Mouse (Mus musculus): ENCODE measurements around the gene Stxbp1.
A peak's percentile ranks its signal among the peaks of the same experiment; 100 is the strongest.

The Stxbp1 gene

DNA sequence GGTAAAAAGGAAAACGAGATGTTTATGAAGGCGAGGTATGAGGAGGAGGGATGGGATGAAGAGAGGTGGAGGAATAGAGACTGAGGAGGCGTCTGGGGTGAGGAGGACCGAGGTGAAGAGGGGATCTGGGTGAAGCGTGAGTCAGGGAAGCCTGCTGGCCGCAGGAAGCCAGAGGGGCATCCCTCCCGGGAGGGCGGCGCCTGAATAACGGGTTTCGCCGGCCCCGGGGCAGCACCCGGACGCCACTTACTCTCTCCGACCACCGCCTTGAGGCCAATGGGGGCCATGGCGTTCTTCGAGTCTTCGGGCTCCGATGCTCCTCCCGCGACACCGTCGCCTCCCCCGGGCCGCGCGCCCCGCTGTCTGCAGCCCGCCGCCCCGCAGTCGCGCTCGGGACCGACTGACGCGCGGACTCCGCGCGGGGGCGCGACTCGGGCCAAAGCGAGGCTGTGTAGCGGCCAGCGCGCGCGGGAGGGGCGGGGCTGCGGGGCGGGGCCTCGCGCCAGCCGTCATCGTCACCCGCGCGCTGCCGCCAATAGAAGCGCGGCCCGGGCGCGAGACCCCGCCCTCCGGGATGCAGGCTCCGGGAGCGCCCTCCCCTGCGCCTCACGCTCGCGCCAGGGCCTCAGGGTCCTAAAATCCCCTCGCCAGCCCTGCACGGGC, at the start of gene Stxbp1:
Gene Stxbp1, minus strand, starts transcription at position 441 of the 663 bp plus-strand sequence.
- peak; percentile 80 for DNase-seq (ENCODE audit: low spot score)

DNA sequence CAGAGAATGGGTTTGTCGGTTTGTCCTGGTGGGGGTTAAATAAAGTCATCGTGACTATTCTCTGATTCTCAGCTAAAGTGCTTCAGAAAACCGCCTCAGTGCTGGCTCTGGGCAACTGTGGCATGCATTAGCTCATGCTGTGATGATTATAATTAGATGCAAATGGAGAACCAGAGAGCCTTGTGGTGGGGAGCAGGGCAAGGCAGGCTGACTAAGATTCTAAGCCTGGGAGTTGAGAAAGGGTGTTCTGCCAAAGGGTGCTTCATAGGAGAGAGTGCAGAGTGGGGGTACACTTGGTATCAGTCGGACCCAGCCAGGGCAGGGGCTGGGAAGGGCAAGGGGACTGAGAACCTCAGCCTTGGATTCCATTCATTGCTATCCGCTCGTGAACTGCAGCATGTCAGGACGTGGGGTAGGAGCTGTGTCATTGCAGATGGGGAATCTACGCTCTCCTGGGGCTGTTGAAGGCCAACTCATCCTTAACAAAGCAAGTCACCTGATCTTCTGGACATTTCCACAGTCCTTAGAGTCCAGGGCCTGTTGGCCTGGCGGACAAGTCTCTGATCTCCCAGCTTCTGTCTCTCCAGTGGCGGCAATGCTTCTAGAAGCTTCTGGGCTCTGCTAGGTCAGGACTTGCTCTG, 49.6 kb upstream of the Stxbp1 start:
- no peak for DNase-seq (ENCODE audit: low spot score)

DNA sequence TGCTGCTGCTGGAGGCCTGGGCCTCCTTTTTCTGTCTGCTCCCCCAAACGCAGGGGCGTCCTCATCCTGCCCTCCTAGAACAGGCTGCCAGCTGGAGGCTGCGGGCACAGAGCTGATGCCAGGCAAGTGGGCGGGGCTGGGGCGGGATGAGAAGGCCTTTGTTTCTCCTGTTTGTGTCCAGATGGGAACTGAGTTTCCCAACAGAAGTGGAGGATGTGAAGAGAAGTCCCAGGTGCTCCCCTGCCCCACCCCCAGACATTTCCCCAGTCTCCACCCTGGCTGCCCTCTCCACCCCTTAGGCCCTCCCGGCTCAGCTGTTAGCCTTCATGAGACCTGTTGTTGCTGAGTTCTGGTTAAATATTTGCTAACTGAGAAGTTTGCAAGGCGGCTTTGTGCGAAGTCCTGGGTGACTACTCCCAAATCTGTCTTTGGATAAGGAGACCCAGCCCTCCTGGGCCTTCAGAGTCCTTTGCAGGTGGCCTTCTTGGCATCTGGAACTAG, 48.6 kb upstream of the Stxbp1 start:
- no peak for DNase-seq (ENCODE audit: low spot score)

DNA sequence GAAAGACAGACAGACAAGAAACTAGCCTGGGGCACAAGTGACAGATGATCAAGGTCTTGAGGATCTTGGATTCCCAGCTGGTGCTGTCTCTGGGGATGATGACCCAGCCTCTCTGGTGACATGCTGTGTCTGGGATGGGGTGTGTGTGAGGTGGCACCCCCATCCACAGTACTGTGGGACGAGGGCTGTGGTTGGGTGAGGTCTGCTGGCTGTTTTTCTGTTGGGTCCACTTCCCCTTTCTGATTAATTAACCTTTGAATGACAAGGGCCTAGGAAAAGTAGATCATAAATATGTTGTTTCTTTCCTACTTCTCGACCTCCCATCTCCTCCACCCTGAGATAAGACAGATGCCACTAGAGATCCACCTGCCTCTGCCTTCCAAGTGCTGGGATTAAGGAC, 47.1 kb upstream of the Stxbp1 start:
- DNase-seq (ENCODE audit: low spot score): no peak

DNA sequence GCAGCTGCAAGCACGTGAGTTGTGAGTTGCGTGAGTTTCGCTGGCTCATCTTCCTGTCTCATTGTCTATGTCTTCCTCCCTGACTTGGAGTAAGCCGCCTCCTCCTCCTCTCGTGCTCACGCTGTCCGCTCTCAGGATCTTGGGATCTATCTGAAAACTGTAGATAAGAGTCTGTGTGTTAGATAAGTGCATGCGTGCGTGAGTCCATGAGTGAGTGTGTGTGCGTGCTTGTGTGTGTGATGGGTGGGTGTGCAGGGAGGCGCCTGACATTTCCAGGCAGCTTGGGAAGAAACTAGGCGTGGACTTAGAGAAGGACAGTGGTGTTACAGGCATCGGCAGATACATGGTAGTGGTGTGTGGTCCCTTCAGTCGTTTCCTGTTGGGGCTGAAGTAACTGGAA, 45.4 kb upstream of the Stxbp1 start:
- no peak for DNase-seq (ENCODE audit: low spot score)

DNA sequence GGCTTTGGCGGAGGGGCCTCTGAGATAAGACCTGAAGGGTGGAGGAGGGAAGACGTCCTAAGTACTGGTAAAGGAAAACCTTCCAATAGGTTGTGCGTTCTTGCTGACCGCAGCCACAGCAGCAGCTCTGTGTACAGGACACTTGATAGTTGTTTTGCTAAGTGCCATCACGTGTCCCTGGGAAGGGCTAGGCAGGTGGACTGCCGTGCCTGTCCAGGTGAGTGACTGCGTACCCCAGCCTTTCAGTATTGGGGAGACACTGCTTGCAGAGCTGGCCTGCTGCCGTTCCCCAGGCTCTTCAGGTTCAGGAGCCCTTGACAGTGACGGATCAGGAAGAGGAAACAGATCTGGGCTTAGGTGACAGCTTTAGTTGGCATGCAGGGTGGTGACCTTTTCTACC, 44.2 kb upstream of the Stxbp1 start:
- no peak for DNase-seq (ENCODE audit: low spot score)

DNA sequence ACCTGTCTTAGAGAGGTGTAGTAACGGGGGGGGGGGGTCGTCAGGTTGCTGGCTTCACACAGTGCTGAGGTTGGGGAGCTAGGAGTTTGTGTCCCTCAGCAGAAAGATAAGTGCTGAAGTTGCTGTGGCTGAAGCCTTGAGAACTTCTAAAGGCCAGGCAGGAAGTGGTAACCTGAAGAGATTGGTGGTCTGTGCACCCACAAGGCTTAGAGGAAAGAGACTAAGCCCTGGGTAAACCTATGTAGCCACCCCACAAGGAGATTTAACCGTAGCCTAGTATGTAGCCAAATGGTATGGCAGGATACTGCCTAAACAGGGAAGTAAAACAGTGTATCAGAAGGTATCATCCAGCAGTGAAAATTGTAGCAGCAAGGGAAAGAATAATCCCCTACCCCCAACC, 43.2 kb upstream of the Stxbp1 start:
- peak; percentile 68 for DNase-seq (ENCODE audit: low spot score)

DNA sequence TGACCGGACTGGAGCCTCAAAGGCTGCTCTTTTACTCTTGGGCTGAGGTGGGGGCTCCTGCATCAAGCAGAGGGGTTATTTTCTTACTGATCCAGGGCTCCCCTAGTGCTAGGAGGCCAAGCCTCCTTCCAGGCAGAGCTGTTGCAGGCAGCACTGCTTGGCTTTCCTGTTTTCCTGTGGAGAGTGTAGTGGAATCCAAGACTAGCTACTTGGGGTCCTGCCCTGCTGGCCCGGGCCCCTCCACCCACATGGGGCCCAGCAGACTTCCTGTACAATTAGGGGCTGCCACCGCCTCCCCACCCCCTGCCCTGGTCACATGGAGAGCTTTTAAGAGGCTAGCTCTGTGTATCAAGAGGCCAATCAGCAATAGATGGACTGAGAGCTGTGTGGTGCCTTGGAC, 41.5 kb upstream of the Stxbp1 start:
- DNase-seq (ENCODE audit: low spot score): no peak

DNA sequence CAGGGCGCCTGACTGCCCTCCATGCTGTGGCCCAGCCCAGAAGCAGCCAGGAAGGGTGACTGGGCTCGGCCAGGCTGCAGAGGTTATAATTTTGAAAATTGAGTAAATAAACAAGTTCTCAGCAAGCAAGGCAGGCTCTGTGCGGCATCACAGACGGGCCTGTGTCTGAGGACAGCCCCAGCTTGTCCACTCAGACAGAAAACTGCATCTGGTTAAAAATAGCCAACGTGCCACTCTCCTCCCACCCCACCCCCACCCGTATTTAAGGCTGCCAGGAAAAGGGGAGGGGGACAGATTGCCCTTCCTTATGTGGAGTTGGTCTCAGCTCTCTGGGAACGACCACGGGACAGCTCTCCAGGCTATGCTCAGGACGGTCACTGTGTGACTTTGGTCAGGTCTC, 41.0 kb upstream of the Stxbp1 start:
- DNase-seq (ENCODE audit: low spot score): no peak

DNA sequence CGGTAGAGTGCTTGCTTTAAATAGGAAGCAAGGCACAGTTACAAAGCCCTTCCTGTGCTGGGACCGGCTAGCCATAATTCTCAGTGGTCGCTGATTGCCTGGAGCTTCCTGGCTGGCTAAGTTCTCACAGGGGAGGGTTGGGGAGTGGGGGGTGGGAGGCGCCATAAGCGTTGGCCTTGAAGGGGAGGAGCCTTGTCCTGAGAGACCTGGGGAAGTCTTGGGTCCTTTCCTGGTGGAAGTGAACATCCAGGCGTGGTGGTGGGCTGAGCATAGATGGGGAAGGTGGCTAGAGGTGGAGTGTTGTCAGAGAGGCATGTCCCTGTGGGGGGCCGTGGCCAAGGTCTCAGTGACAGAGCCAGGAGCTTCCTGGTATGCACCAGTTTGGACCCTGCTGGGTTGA, 37.7 kb upstream of the Stxbp1 start:
- DNase-seq (ENCODE audit: low spot score): no peak

DNA sequence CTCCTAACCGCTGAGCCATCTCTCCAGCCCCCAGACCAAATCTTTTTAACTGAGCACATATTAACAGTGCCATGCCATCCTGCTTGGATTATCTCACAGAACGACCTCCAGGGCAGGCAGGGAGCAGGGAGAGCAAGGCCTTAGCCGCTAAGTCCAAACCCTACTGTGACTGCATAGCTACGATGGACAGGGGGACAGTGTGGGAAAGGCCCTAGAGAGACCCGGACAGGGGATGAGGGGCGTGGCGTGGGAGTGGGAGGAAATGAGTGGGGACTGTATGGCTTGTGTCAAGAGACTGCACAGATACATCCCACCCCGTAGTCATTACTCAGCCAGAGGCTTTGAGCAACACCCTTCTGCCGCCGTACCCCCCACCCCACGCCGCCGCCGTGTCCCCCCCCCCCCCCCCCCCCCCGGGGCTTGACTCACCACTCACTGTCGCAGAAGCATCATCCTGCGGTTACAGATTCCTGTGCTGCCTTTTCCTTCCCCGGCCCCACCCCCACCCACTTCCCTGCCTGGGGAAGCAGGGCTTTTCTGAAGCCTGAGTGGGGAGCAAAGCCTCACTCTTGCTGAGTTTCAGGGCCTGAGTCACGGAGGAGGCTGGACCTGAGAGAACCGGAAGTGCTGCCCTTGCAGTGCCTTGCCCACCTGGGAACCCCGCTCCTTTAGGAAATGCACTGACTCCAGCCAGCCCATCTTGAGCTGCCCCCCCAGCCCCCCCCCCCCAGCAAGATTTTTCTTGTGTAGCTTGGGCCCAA, 35.4 kb upstream of the Stxbp1 start:
- DNase-seq (ENCODE audit: low spot score): no peak

DNA sequence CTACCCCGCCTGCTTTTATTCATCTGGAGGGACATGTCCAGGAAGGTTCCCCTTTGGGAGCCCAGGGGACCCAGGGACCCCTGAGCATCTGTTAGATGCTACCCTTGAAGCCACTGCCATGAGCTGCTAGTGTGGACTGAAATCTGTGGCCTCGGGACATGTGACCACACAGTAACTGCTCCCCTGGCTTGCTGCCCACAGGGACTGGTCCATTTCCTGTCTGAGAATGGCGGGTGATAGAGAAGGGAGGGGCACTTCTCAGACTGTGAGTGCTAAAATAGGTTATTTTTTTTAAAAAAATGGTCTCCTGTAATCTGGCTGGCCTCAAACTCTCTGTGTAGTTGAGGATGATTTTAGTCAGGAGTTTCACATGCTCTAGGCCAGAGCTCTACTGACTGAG, 34.7 kb upstream of the Stxbp1 start:
- DNase-seq (ENCODE audit: low spot score): no peak

DNA sequence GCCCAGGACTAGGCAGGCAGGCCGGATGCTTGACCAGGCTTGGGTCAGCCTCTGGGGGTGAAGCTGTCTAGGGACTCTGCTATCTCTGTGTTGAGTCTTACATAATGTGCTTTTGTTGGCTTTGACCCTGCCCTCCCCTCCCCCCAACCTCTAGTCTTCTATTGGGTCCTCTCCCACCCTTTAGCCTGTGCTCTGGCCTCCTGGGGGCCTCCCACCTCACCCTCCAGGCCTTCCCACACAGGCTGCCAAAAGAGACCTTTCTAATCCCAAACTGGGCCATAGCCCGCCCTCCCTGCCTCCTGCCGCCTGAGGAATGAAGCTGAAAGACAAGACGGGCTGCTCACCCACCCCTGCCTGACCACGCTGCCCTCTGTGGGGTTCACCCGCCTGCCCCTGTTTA, 34.0 kb upstream of the Stxbp1 start:
- DNase-seq (ENCODE audit: low spot score): no peak

DNA sequence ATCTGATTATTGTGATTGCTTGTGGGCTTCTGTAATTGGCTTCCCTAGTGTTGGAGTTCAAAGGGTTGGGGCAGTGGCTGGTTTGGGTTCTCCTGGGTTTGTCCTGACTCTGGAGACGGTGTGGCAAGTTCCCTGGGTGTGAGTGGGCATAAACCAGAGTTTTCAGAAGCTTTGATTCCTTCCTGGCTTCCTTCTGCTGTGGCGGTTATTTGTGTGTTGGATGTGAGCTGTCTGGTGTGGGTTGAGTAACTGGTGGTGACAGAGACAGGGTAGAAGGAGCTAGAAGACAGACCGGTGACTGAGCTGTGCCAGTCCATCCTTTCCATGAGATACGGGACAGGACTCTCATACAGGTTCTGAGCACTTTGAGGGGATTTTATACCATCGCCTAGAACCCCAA, 32.5 kb upstream of the Stxbp1 start:
- no peak for DNase-seq (ENCODE audit: low spot score)

DNA sequence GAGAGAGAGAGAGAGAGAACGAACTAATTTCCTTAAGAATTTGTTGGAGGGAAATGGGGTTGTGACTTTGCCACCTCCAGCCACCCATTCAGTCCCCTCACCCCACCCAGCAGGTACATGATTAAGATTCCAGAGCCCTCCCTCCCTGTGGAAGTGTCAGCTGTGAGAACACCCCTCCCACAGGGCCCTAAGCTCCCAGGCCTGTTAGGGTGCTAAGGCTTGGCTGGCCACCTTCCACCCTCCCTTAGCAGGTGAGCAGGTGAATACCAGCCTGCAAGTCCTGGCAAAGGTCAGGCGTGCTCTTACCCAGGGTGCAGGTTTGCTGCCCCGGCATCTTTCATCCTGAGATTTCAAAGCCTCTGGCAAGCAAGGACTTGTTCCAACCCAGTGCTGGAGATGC, 31.4 kb upstream of the Stxbp1 start:
- no peak for DNase-seq (ENCODE audit: low spot score)

DNA sequence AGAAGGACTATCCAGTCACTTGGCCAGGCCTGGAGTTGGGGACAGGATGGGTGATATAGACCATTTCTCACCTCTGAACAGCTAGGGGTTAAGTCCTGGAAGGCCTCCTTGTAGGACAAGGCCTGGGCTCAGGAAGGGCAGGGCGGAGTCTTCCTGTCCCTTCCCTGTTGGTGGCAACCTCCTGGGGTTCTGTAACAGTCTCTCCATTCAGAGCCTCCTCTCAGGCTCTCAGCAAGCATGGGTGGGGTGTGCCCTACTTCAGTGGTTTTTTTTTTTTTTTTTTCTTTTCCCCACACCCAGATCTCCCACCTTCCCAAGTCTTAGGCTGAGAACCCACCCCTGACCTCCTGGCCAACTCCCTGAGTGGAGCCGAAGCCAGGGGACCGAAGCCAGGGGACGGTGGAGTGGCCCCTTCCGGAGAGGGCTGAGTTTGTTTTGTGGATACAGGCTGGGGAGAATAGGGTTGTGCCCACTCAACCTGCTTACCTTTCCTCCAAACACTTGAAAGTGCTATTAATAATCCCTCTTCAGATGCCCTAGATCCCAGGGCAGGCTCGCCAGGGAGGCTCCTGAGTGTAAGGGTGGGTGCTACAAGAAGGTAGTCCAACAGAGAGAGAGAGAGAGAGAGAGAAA, 30.8 kb upstream of the Stxbp1 start:
- DNase-seq (ENCODE audit: low spot score): no peak

DNA sequence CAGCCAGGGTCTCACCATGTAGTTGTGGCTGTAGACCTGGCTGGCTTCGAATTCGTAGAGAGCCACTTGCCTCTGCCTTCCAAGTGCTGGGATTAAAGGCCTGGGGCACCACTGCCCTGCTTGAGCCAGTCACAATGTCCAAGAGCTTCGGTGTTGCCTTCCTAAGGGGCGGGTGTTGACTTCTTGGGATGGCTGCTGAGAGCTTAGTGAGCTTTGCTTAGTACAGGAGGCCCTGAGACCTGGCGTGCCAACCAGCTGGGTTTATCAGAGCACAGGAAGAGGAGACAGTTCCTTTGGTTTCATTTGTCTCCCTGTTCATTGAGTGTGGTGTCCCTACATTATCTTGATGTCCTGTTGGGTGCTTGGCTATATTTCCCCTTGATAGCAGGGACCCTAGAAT, 30.3 kb upstream of the Stxbp1 start:
- no peak for DNase-seq (ENCODE audit: low spot score)

DNA sequence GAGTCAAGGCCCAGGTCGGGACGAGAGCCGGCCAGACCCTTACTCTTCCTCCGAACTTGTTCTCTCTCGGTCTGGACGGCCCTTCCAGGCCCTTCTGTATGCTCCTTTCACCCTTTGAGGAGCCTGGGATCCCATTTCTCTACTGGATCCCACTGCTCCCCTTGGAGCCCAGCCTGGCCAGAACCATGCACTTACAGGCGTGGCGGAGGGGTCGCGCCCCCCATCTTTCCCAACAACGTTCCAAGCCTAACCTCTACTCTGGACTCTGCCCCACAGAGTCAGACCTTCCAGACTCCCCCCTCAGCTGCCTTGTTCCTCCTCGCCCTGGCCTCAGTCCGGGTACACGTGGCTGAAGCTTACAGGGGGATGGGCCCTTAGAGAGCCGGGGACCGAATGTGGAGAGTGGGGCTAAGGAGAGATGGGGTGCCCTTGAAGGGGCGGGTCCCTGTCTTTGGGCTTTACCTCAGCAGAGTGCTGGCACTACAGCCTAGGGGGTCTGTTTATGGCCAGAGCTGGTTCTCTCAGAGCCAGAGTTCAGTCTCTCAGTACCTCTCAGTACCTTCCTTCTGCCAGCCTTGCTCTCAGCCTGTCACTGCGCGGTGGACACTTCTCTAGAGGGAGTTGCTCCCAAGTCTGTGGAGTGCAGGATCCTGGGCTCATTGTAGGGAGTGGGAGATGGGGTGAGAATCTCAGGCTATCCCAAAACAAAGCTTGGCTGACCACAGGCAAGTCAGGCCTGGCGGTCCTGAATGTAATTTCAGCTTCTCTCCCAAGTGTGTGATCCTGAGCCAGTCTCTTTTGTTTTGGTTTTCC, 29.7 kb upstream of the Stxbp1 start:
- DNase-seq (ENCODE audit: low spot score): no peak

DNA sequence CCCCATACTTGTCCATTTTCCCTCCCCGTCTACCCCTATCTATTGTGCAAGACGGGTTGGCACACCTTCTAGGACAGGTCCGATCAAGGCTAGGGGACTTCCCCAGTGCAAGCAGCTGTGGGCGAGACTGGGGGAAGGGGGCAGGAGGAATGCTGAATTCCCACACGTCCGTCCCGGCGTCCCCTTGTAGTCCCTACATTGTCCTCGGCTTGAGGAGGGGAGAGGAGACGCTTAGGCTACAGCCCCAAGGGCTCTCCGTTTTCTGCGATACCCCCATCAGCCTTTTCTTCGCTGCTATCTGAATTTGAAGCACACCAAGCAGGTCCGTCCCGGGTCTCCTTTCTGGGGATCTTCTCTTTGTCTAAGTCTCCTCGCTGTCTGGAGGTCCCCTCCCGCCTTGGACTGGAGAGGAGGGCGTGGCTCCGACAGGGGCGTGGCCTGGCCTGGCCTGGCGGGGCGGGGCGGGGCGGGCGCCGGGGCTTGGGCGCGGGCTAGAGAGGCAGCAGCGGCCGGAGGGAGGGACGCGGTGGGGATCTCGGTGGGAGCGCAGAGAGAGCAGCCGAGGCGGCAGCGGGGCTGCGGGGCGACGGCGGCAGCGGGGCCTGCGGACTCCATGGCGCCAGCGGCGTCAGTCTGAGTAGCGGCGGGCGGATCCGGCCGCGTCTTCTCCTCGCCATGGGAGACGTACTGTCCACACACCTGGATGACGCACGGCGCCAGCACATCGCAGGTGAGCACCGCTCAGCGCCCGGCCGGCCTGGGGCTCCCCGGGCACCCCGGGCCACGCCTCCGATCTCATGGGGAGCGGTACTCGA, 28.8 kb upstream of the Stxbp1 start, which contains the start of gene Fam129b:
Gene Fam129b, plus strand, starts transcription at position 440 of the 815 bp plus-strand sequence.
- peak; percentile 36 for DNase-seq (ENCODE audit: low spot score)

DNA sequence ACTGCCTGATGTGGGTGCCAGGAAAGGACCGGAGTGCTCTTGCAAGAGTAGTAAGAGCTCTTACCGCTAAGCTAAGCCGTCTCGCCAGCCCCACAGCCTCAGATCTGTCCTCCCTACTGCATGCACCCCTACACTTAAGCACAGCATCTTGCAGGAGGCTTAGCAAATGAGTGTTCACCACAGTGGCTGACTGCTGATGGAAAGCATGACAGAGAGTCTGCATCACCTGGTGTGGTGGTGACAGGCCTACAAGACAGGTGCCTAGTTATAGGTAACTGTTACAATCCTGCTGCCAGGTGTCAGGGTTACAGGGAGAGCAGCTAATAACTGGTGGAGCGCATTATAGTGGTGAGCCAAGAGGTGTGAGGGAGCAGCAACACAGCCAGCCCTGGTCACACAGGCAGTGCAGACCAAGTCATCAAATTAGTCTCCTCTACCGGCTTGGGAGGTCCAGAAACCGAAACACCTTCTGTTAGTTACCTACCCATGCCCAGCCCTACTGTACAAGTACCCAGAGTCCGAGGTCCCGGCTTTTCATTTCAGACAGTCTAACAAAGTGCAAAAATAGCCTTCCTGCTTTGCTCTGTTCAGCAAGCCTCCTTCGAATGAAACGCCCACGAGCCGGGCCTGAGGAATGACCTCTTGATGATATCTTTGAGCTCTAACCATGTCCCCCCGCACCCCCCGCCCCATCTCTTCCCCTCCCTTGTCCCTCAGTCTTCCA, 28.1 kb upstream of the Stxbp1 start:
- DNase-seq (ENCODE audit: low spot score): no peak

All from T-cell, adult 2 months (primary cell).